ENCODE assay signal across 9 mouse cellular contexts in genomic region chr9:92412045-92412444, GRCm38 (mm10). TPM values are rescaled to one million over a fixed set of nuclear protein-coding genes. Genes with fewer than 3 reads are reported as not detected.
DNase-seq lines count a peak whose midpoint lies in the region; ATAC-seq and TF ChIP-seq lines count a peak whose summit lies in the region.
"Had no signal": no experiment of that assay in that cellular context is flagged by ENCODE, and none has a peak within 500 bp of the region (broad histone marks: within the 10 kb centered on the region; RNA-seq: fewer than 3 reads in every experiment).

No protein-coding gene starts in this region.

- no peak overlapping the region for H3K9ac ChIP-seq in heart, embryonic 16.5 days (ENCODE audit: low read length)

- WGBS in heart, embryonic 16.5 days: 46% methylated on average over 2 of the region's 2 CpGs

- no peaks in the 10 kb centered on the region for H3K27me3 ChIP-seq in heart, embryonic 16.5 days (ENCODE audit: control insufficient read depth, insufficient read depth, low read length)

- H3K4me2 ChIP-seq in heart, embryonic 16.5 days (ENCODE audit: low read depth, low read length): no peak overlapping the region

- peak; percentile 21 for DNase-seq in layer of hippocampus, adult 9-11 months
- no peak for DNase-seq in layer of hippocampus, postnatal 36 days
- peak; percentile 28 to 47 for DNase-seq in right cerebral cortex, postnatal 10 days (ENCODE audit: low spot score in 2 of 2)
- DNase-seq in adrenal gland, postnatal 10 days: no peak
- DNase-seq: liver had no signal

- H3K27ac ChIP-seq in embryonic fibroblast, embryonic 13.5 days (ENCODE audit: insufficient read depth, low read length): peak overlapping the region; percentile 65
- H3K27ac ChIP-seq in heart, embryonic 16.5 days (ENCODE audit: low read length): peak overlapping the region; percentile 71

- no peaks in the 10 kb centered on the region for H3K9me3 ChIP-seq in heart, embryonic 16.5 days (replicated peaks; ENCODE audit: control insufficient read depth, low read length)

- H3K4me3 ChIP-seq in embryonic fibroblast, embryonic 13.5 days (ENCODE audit: insufficient read depth, low read length): no peak overlapping the region
- no peak overlapping the region for H3K4me3 ChIP-seq in heart, embryonic 16.5 days (ENCODE audit: low read length)
- H3K4me3 ChIP-seq: erythroblast, embryonic 14.5 days had no signal

- no peaks in the 10 kb centered on the region for H3K4me1 ChIP-seq in embryonic fibroblast, embryonic 13.5 days (ENCODE audit: control insufficient read depth, insufficient read depth, low read length)
- H3K4me1 ChIP-seq in heart, embryonic 16.5 days (ENCODE audit: control insufficient read depth, insufficient read depth, low read length): peaks cover 3% of the 10 kb centered on the region; the same call in 1 of the 2 replicates

- ATAC-seq in heart, embryonic 16.5 days (replicated peaks; ENCODE audit: extremely low read depth, insufficient read depth, low FRiP score): peak; percentile 86
- ATAC-seq in activated CD4-positive, CD25-positive, alpha-beta regulatory T cell, adult 4 months: no peak

- H3K36me3 ChIP-seq in heart, embryonic 16.5 days (ENCODE audit: control insufficient read depth, insufficient read depth): no peaks in the 10 kb centered on the region

- no peak for TF ChIP-seq CTCF in embryonic fibroblast, embryonic 13.5 days (IDR thresholded peaks at IDR 0.05; ENCODE audit: borderline replicate concordance, insufficient read depth, low read length)

- TF ChIP-seq POLR2A in embryonic fibroblast, embryonic 13.5 days (IDR thresholded peaks at IDR 0.05; ENCODE audit: low read depth, low read length): no peak

RNA-seq across cellular contexts. Expression of gene Plscr4, which starts 45.1 kb away (rescaled TPM):
- total RNA-seq in layer of hippocampus, postnatal 36 days (2021): 1 to 10 TPM; 3.0 to 3.6 TPM
- 1.5 and 2.0 TPM in 2 replicates for polyA plus RNA-seq in embryonic fibroblast, embryonic 13.5 days (2011; ENCODE audit: insufficient read length, low read depth, missing spikeins)
- 7.0 and 7.2 TPM in 2 replicates for polyA plus RNA-seq in heart, embryonic 16.5 days (2015; fragmentation: Nextera tagmentation; extraction: Ambion mirVana)
- polyA plus RNA-seq in activated CD4-positive, CD25-positive, alpha-beta regulatory T cell, adult 4 months (2017; shearing (Covaris generic)): 1 to 10 TPM; 1.4 to 2.0 TPM
- total RNA-seq in adrenal gland, postnatal 10 days (2021): 10 to 100 TPM; 10.3 to 13.1 TPM
- polyA plus RNA-seq: erythroblast, embryonic 14.5 days had no signal

Comparison
In these comparisons a context has a peak if more than half of its experiments do, and no peak if none do; other contexts are left out.
1. DNase-seq: peak in layer of hippocampus, adult 9-11 months (single experiment) and right cerebral cortex, postnatal 10 days (2 of 2); none in layer of hippocampus, postnatal 36 days (0 of 2) and adrenal gland, postnatal 10 days (single experiment).